Mouse (Mus musculus) kidney, embryonic 14.5 days (tissue): ENCODE data around the gene Pam. TPM values are rescaled to one million over a fixed set of nuclear protein-coding genes. Genes with fewer than 3 reads are reported as not detected.
A peak's percentile ranks its signal among the peaks of the same experiment; 100 is the strongest.
"Not testable (repeated sequence)": the region's sequence is repeated elsewhere in the genome, so short reads cannot be mapped to it uniquely, and the experiment has no call there.

Experiments used
- ATAC-seq: fragments of 200-750 bp; cut with Nextera tagmentation; 2 replicates; pipeline ENCODE4 v1.8.0; 2017; ENCODE audit warnings: moderate number of reproducible peaks, mild to moderate bottlenecking, moderate TSS enrichment, moderate library complexity; ENCODE audit not compliant: low FRiP score, low TSS enrichment
- H3K27ac ChIP-seq: fragments of 300-500 bp; sonication (generic); 2 replicates; pipeline ENCODE4 v1.5.1; 2014; ENCODE audit warnings: low read depth, mild to moderate bottlenecking, low read length, moderate library complexity, mixed read lengths
- H3K27me3 ChIP-seq: fragments of 300-500 bp; sonication (generic); 2 replicates; pipeline ENCODE4 v1.6.1; 2014; ENCODE audit warnings: mild to moderate bottlenecking, low read length; ENCODE audit not compliant: control insufficient read depth, insufficient read depth
- H3K36me3 ChIP-seq: fragments of 300-500 bp; sonication (generic); 2 replicates; pipeline ENCODE4 v1.6.1; 2014; ENCODE audit warnings: low read length, mixed read lengths; ENCODE audit not compliant: control insufficient read depth, insufficient read depth
- H3K4me1 ChIP-seq: fragments of 300-500 bp; sonication (generic); 2 replicates; pipeline ENCODE4 v1.6.1; 2014; ENCODE audit warnings: low read length, mixed read lengths; ENCODE audit not compliant: control insufficient read depth, insufficient read depth
- H3K4me2 ChIP-seq: fragments of 300-500 bp; sonication (generic); replicated peaks from 2 replicates; pipeline ENCODE4 v1.6.1; 2014; ENCODE audit warnings: low read depth, mild to moderate bottlenecking, low read length
- H3K4me3 ChIP-seq: fragments of 300-500 bp; sonication (generic); 2 replicates; pipeline ENCODE4 v1.5.1; 2014; ENCODE audit warnings: mild to moderate bottlenecking, low read length
- H3K9ac ChIP-seq: fragments of 300-500 bp; sonication (generic); 2 replicates; pipeline ENCODE4 v1.6.1; 2014; ENCODE audit warnings: low read depth, mild to moderate bottlenecking, low read length, moderate library complexity
- H3K9me3 ChIP-seq: fragments of 300-500 bp; sonication (generic); 2 replicates; pipeline ENCODE4 v1.6.1; 2016; ENCODE audit warnings: low read length; ENCODE audit not compliant: control insufficient read depth
- WGBS: fragments of 180-500 bp; shearing (Covaris S2); extraction: QIAGEN DNeasy Blood & Tissue Kit; methylation state at CpG from one replicate; pipeline ENCODE4 v1.1.7; 2014; 5-methylcytosine and 5-hydroxymethylcytosine counted together
- polyA plus RNA-seq: library from polyadenylated mRNA; unstranded; fragments of >200 nt; fragmentation: Nextera tagmentation; extraction: Ambion mirVana; gene quantifications from 2 replicates; pipeline ENCODE4 v1.2.1, GENCODE M21; 2014

The Pam gene
- polyA plus RNA-seq, 1 experiment from 2014 or later = 31.9 TPM

DNA sequence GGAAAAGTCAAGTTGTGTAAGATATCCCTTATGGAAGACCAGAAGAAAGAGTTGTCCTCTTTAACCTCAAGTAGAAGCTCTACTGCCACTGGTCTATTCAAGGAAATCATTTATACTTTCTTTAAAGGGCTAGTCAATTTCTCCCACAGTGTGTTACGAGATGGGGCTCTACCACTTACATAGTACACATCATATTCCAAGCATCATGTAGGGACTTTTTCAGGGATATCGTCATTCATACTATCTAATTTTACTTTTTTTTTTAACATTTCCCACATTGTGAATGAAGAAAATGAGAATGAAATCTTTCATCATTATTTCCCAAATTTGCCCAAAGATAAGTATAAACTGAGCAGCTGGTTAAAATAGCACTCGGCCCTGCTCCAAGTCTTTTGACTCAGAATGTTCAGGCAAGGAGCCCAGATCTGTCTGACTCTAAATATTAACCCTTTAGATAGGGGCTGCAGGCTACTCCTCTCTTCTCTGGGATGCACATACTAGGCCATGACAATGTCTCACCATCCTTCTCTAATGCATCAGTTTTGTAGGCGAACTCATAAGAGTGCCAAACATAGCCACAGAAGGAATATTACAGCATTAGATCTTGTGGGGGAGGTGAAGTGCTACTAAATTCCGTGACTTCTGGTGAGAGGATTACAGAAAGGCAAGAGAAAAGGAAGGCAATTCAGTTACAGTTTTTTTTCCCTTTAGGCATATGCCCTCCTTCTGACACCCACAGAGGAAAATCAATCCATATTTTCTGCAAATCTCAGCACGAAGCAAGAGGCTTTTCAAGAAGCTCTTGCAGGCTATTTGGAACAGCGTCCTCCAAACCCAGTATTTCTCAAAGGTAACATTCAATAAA is 92.7 kb downstream of the Pam start:
- no peak overlapping the region for H3K27ac ChIP-seq
- no peak overlapping the region for H3K4me2 ChIP-seq
- H3K9ac ChIP-seq = no peak overlapping the region
- 80% methylated on average over 7 of the region's 7 CpGs for WGBS
- no peaks in the 10 kb centered on the region for H3K9me3 ChIP-seq
- H3K27me3 ChIP-seq = no peaks in the 10 kb centered on the region
- H3K4me1 ChIP-seq = no peaks in the 10 kb centered on the region
- no peaks in the 10 kb centered on the region for H3K36me3 ChIP-seq
- no peak overlapping the region for H3K4me3 ChIP-seq
- ATAC-seq = no peak

DNA sequence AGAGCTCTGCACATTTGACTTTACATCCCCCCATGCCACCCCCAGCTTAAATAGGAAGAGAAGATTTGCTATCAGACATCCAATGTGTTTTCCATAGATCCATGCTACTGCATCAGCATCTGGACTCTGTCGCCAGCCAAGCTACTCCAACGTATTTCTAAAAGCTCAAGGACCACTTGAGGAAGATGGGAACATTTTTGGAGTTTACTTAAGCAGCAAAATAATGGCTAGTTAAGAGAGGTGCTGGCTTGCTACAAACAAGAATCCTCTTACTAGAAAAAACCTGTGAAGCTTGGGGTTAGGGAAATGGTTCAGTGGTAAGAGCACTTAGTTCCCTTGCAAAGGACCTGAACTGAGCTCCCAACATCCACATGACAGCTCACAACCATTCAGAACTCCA is 96.0 kb downstream of the Pam start:
- Histone ChIP-seq H3K4me2 (no peak overlapping the region), H3K4me3 (no peak overlapping the region), H3K27ac (no peak overlapping the region), H3K27me3 (no peaks in the 10 kb centered on the region), H3K9me3 (no peaks in the 10 kb centered on the region), H3K36me3 (no peaks in the 10 kb centered on the region), H3K4me1 (no peaks in the 10 kb centered on the region), H3K9ac (no peak overlapping the region)
- ATAC-seq = no peak
- 88% methylated on average over 2 of the region's 2 CpGs for WGBS

DNA sequence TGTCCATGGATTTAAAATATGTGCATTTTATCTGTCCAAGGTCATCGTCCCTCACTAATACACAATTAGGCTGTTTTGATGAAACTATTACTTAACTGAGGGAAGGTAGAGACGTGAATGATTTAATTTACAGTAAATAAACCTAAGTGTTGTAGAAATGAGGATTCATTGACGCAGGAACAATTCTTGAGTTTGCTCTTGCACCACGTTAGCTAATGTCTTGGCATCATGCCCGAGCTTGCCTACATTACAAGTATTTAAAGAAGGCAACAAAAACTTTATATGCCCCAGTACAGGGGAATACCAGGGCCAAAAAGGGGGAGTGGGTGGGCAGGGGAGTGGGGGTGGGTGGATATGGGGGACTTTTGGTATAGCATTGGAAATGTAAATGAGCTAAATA is 96.5 kb downstream of the Pam start:
- not testable (repeated sequence) for H3K4me1 ChIP-seq, H3K4me2 ChIP-seq, H3K9ac ChIP-seq, H3K27me3 ChIP-seq, H3K27ac ChIP-seq, H3K4me3 ChIP-seq, H3K9me3 ChIP-seq, ATAC-seq, H3K36me3 ChIP-seq
- WGBS = 79% methylated on average over 5 of the region's 5 CpGs

DNA sequence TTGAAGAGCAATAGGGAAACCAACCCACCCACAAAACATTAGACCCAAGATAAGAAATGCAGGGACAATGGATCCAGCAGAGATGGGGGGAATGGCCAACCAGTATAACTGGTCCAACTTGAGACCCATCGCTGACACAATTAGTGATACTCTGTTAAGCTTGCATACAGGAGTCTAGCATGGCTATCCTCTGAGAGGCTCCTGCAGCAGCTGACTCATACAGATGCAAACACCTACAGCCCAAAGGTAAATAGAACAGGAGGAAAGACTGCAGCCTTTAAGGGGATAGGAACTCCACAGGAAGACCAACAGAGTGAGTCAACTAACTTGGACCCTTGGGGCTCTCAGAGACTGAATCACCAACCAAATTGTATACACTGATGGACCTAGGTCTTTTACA is 98.4 kb downstream of the Pam start:
- ATAC-seq = no peak
- no peak overlapping the region for H3K9ac ChIP-seq
- H3K27me3 ChIP-seq = no peaks in the 10 kb centered on the region
- no peak overlapping the region for H3K4me2 ChIP-seq
- no peaks in the 10 kb centered on the region for H3K4me1 ChIP-seq
- H3K4me3 ChIP-seq = no peak overlapping the region
- no peaks in the 10 kb centered on the region for H3K36me3 ChIP-seq
- H3K9me3 ChIP-seq = no peaks in the 10 kb centered on the region
- WGBS = 95% methylated on average over 1 of the region's 1 CpGs
- H3K27ac ChIP-seq = no peak overlapping the region

DNA sequence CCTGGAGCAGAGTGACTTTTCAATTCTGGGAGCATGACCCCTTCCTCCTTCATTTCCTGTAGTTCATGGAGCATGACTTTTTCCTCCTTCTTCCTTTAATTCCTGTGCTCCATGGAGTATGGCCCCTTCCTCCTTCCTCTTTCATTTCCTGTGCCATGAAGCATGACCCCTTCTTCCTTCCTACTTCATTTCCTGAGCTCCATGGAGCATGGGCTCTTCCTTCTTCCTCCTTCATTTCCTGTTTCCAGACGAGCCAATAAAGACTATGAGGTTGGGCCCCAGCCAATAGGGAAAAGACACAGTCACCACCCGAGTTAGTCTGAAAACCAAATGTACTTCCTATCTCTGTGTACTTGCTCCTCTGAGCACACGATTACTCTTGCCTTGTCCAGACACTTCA is 103.5 kb downstream of the Pam start:
- H3K27me3 ChIP-seq = no peaks in the 10 kb centered on the region
- WGBS = 70% methylated on average over 3 of the region's 3 CpGs
- no peaks in the 10 kb centered on the region for H3K36me3 ChIP-seq
- no peak overlapping the region for H3K27ac ChIP-seq
- H3K4me2 ChIP-seq = no peak overlapping the region
- no peaks in the 10 kb centered on the region for H3K9me3 ChIP-seq
- H3K9ac ChIP-seq = no peak overlapping the region
- no peaks in the 10 kb centered on the region for H3K4me1 ChIP-seq
- no peak; the same call in 1 of the 2 replicates for ATAC-seq
- H3K4me3 ChIP-seq = no peak overlapping the region

DNA sequence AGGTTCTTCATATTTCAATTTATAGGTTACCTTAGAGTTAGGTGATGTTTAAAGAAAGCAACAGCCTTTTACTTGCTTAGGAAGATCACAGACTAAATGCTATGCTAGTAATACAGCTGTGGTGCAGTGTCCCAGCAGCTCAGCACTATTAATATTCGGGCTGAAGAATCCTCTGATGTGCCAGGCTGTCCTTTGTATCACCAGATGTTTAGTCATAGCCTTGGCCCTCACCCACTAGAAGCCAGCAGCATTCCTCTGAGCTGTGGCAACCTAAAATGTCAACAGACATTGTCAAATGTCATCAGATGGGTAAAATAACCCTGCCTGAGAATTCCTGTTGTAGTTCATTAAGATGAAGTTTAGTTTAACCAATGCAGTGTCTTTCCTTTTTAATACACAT is 112.3 kb downstream of the Pam start:
- H3K4me3 ChIP-seq = no peak overlapping the region
- 74% methylated on average over 1 of the region's 1 CpGs for WGBS
- no peak overlapping the region for H3K27ac ChIP-seq
- H3K4me2 ChIP-seq = no peak overlapping the region
- H3K27me3 ChIP-seq = no peaks in the 10 kb centered on the region
- H3K4me1 ChIP-seq = no peaks in the 10 kb centered on the region
- H3K36me3 ChIP-seq = no peaks in the 10 kb centered on the region
- no peak for ATAC-seq
- H3K9me3 ChIP-seq = no peaks in the 10 kb centered on the region
- H3K9ac ChIP-seq = no peak overlapping the region

DNA sequence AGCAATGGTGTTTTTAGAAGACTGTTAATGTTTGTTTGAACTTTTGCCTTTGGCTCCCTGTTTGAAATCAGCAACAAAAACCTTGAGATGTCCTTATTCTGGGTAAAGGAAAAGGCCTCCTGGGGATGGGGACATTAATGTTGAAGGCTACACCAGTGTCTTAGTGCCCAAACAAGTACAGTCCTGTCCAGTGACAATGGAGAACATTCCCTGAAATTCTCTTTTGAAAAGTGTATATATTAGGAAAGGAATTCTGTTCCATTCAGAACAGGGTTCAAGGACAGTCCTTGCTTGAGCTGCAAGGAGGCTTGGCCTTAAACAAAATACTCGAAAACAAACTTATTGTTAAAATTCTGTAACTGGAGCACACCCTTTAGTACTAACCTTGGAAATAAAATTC is 116.0 kb downstream of the Pam start:
- Histone ChIP-seq H3K36me3 (no peaks in the 10 kb centered on the region), H3K4me2 (no peak overlapping the region), H3K9me3 (no peaks in the 10 kb centered on the region), H3K27ac (no peak overlapping the region), H3K4me3 (no peak overlapping the region), H3K4me1 (0 out of 2 replicates have a peak, but pooled peaks cover 3% of the 10 kb centered on the region), H3K27me3 (no peaks in the 10 kb centered on the region), H3K9ac (no peak overlapping the region)
- no peak for ATAC-seq
- 82% methylated on average over 1 of the region's 1 CpGs for WGBS

DNA sequence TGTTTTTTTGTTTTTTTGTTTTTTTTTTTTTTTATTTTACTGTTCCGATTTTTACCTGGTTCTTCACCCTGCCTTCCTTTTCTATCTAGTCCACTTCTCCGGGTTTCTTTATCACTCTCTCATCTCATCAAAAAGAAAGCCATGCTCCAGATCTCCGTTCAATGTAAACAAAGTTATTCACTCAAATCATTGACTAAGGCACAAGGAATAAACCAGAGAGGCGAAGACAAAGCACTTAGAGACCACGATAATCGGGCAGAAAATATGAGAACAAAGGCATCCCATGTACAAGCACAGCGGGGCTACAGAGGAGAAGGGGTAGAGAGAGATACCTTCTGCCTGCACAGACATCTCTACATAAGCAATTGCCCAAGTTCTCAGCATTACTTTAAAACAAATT is 117.9 kb downstream of the Pam start:
- H3K9me3 ChIP-seq = no peaks in the 10 kb centered on the region
- H3K4me1 ChIP-seq = 0 out of 2 replicates have a peak, but pooled peaks cover 3% of the 10 kb centered on the region
- H3K27ac ChIP-seq = no peak overlapping the region
- H3K4me3 ChIP-seq = peak overlapping the region; percentile 68
- H3K27me3 ChIP-seq = no peaks in the 10 kb centered on the region
- no peaks in the 10 kb centered on the region for H3K36me3 ChIP-seq
- ATAC-seq = no peak
- H3K4me2 ChIP-seq = peak overlapping the region; percentile 84
- 35% methylated on average over 7 of the region's 7 CpGs for WGBS
- no peak overlapping the region for H3K9ac ChIP-seq

DNA sequence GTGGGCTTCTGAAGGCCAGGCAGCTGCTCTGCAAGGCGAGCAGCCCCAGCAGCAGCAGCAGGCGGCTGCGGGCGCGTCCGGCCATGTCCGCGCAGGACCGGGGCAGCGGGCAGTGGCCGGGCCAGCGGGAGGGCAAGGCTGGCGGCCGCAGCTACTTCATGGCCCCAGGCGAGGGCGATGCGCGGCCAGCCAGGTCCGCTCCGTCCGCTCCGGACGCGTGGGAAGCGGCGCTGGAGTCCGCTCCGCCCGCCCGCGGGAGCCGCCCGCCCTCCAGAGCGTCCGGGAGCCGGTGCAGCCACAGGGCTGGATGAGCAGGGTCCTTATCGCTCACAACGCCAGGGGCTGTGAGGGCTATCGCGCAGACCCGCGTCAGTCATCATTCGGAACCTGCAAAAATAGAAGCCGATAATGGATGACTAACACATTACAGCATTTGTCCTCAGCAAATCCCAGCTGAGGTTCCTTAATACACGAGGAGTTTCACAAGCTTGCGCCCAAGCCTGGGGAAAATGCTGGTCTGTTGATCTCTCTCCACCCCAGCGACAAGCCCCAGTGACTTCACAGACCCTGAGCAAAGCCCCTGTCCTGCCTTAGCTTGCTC is 118.5 kb downstream of the Pam start:
- H3K27ac ChIP-seq = peak overlapping the region; percentile 71
- H3K4me3 ChIP-seq = peak overlapping the region; percentile 68
- no peaks in the 10 kb centered on the region for H3K9me3 ChIP-seq
- peak overlapping the region; percentile 84 for H3K4me2 ChIP-seq
- 0 out of 2 replicates have a peak, but pooled peaks cover 3% of the 10 kb centered on the region for H3K4me1 ChIP-seq
- H3K9ac ChIP-seq = peak overlapping the region; percentile 67
- no peaks in the 10 kb centered on the region for H3K27me3 ChIP-seq
- peak; percentile 95 for ATAC-seq
- H3K36me3 ChIP-seq = no peaks in the 10 kb centered on the region
- under 1% methylated on average over 47 of the region's 47 CpGs for WGBS
